Mouse (Mus musculus) granulocyte monocyte progenitor cell, adult 5-6 weeks (primary cell): ENCODE measurements at regions not wholly inside any gene's neighbourhood (a gene's known extent, or its start where the extent isn't known, plus 50 kb on each side); places are given as distances from the start of the nearest gene placed in this dataset.
"Not testable (repeated sequence)": the region's sequence is repeated elsewhere in the genome, so short reads cannot be mapped to it uniquely, and the experiment has no call there.

Experiments used
- ATAC-seq: replicated peaks from 2 replicates; pipeline ENCODE4 v1.8.0; 2016; ENCODE audit warnings: mild to moderate bottlenecking, moderate TSS enrichment, inconsistent platforms; ENCODE audit not compliant: poor library complexity, severe bottlenecking

DNA sequence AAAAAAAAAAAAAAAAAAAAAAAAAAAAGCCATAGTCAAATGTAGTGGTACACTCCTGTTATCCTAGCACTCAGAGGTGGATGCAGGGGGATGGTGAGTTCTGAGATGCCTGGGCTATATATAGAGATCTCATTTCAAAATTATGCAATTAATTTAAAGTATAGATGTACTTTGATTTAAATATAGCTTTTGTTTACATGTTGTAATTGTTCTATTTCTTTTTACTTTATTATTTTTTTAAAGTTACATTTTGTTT lies 78.8 kb upstream of the Med13l start:
- no peak for ATAC-seq

DNA sequence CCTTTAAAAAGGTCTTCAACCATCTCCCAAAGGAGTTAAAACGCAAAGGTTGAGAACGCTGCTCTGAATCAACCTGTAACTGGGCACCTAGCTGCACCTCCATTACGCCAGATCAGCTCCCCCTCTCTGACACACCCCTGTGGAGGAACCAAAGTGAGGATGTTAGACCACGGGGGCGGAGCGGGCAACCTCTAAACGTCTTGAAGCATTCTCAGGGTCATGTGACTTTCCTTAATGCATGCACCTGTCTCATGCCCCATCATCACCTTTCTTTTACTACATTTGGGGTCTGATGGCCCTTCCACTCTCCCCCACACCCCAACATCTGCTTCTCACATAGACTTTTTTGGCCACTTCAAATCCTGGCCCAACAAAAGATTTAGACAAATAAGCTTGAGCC lies 77.9 kb upstream of the Med13l start:
- no peak for ATAC-seq

DNA sequence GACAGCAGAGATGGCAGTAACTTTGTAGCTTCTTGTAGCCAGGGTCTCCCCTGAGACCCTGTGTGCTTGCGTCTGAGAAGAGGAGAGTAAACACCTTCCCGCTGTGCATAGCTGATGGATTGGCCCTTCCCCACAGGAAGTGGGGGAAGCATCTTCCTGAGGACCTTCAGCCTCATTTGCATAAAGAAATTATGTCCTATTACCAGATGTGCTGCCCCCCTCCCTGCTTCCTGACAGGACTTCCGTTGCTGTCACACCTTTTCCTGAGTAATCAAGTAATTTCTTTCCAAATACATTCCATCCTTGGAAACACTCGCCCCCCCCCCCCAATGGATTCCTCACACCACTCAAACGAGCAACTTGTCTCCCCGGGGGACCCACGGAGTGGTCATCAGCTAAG lies 77.5 kb upstream of the Med13l start:
- 0 out of 2 replicates have a peak, but pooled peaks have one; percentile 16 for ATAC-seq

DNA sequence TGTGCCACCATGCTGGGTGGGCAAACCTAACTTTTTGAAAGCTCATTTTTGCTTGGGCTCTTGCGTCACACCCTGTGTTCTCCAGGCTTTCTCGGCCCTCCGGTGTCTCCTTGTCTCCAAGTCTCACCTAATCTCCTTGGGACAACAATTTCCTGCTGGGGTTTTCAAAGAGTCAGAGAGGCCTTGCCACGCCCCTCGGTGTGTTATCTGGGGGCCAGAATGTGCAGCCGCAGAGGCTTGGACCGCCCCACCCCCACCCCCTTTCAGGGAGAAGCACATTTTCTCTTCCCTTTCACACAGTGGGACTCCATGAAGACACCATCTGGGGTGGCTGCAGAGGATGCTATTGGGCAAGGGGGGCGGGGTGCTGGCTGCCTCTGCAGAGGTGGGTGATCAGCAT lies 76.9 kb upstream of the Med13l start:
- ATAC-seq, result peak; percentile 98

DNA sequence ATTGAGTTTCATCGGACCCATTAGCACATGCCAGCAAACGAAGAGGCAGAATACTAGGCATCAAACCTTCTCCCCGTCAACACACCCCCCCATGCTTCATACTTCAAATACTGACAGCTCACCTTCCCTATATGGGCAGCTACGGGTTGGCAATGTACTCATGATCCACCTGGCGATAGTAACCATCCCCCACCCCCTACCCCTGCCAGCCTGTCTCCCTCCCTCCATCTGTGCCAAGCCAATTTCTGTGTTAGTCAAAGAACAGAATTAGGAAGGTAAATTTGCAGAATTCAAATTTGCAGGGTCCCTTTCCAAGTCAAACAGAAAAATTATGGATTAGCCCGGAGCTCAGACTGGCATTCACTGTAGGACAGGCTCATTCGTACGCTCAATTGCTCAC lies 75.3 kb upstream of the Med13l start:
- no peak for ATAC-seq

DNA sequence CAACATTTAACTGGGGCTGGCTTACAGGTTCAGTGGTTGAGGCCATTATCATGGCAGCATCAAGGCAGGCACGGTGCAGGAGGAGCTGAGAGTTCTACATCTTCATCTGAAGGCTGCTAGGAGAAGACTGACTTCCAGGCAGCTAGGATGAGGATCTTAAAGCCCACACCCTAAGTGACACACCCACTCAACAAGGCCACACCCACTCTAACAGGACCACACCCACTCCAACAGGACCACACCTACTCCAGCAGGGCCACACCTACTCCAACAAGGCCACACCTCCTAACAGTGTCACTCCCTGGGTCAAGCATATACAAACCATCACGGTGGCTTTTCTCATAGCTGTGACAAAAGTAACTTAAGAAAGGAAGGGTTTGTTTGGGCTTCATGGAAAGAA lies 68.0 kb upstream of the Med13l start:
- ATAC-seq, result not testable (repeated sequence)

DNA sequence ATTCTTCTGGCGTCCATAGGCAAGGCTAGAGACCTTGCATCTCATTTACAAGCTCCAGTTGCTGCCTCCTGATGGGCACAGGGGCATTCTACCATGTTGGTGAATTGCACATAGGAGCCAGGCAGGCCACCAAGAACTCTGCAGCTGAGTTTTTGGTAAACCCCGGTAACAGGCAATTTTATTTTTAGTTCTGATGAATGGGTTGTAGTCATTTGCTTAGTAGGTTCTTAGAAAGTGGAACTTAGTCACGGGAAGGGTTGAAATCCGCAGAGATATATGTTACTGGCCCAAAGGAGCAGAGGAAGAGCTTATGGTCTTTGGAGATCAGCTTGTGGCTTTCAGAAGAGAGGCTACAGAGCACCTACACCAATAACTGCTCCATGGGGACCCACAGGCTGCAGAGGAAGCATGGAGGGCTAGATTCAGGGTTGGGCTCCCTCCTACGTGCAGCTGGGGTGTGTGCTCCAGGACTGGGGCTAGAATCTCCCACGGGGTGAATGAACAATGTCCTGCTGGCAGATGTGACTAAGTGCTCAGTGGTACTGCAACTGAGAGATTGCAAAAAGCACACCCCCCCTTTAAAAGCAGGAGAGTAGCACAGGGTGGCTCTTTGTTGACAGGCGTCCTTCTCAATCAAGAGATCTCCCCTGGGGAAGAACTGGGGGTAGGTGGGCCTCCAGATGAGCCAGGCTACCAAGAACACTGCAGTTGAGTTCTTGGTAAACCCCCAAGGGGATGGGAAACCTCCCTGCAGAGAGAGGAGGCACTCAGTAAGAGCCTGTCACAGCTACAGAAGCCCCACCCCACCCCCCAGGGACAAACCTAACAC lies 65.6 kb upstream of the Med13l start:
- ATAC-seq, result no peak

DNA sequence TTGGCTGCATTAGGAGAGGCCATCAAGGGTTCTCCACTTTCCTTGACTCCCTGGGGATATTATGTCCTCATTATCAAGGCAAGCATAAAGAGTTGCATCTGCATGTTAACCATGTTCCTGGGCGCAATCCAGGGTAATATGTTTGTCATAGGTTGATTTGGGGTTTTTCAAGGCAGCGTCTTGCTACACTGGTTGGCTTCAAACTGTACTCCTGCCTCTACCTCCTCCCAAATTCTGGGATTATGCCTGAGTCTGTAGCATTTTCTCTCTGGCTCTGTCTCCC lies 65.1 kb upstream of the Med13l start:
- ATAC-seq, result no peak

DNA sequence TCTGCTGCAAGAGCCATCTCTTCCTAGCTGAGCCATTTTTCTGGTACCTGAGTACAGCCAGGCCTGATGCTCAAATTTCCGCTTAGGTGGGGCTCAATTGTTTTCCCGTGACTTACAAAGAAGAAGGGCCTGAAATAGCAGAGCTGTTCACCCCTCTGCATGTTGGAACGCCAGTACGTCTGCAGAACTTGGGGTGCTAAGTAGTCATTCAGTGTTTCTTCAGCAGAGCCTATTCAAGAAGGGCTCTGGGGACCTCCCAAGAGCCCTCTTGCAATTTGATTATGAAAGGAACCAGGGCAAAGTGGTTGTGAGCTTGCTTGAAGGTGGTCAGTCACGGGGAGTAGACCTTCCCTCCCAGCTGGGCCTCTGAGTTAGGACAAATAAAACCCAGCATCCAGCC lies 58.9 kb upstream of the Med13l start:
- ATAC-seq, result no peak

DNA sequence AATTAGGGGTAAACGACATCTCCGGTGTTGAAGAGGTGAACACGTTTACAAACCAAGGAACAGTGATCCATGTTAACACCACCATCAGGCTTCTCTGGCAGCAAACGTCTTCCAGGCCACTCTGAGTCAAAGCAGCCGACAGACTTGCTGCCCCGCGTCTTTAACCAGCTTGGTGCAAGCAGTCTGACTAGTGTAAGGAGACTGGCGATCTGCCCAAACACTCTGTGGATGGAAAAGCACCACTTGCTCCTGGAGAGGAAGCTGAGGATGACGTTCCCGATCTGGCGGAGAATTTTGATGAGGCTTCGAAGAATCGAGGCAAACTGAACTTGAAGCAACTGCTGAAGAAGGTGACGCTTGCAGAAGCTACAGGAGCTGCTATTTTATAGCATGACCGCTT lies 57.5 kb upstream of the Med13l start:
- no peak for ATAC-seq

DNA sequence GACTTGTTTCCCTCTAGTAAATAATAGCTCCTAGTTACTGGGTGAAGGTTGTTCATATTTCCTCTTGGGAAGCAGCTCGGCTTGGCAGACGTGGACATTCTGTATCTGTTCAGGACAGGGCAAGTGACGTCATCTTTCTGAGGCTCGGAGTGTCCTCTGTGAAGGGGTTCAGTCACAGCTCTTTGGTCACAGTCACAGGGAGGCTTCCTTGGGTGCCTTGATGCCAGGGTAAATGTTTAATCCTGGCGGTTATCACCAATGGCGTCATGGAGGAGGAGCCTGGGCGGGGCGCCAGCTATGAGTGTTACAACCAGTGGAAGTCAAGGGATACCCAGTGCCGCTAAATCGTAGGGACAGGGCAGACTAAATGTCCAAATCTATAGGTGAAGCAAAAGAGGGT lies 56.3 kb upstream of the Med13l start:
- ATAC-seq, result no peak

DNA sequence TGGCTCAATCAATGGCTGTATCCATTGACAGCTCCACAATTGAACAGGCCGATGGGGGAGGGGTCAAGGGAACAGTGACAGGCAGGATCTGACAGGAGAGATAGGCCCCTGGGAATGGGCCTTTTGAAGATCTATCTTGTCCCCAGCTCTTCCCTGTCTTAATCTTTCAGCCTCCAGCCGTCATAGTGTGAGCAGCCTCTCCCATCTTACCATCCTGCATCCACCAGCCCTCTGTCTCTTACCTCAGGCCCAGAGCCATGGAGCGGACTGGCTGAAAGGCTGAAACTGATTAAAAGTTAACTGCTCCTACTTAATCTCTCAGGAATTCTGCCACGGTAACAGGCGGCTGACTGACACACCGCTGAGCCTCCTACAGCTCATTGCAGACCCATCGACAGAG lies 55.6 kb upstream of the Med13l start:
- no peak for ATAC-seq

DNA sequence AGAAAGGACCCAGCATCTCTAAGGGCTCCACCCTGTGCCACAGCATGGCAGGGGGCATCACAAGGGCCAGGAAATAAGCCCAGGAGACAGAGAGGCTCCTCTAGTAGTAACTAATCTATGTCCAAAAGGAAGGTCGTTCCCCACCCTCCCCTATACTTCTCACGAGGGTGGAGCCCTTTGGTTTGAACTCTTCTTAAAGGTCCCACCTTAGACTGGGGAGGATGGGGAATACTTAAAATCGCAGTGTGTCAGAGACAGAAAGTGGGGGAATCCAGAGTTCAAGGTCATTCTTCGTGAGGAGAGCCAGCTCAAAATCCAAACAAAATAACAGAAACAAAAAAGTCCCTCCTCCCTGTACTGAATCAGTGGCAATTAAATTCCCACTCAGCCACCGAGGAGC lies 50.6 kb upstream of the Med13l start:
- ATAC-seq, result no peak
